In genomic region chr1:53910251-53910650, GRCm38 (mm10) we compare ENCODE assay signal across 31 mouse cellular contexts.
A peak's percentile ranks its signal among the peaks of the same experiment; 100 is the strongest.
DNase-seq lines count a peak whose midpoint lies in the region; ATAC-seq and TF ChIP-seq lines count a peak whose summit lies in the region.
"Had no signal": no experiment of that assay in that cellular context is flagged by ENCODE, and none has a peak within 500 bp of the region (broad histone marks: within the 10 kb centered on the region; RNA-seq: fewer than 3 reads in every experiment).

No protein-coding gene starts in this region.

- H3K27me3 ChIP-seq in liver, adult 2 months (ENCODE audit: control insufficient read depth, insufficient read depth, low read length) = no peaks in the 10 kb centered on the region
- no peaks in the 10 kb centered on the region for H3K27me3 ChIP-seq in liver, embryonic 11.5 days (replicated peaks; ENCODE audit: control insufficient read depth, insufficient read depth, low read length)
- H3K27me3 ChIP-seq: CH12.LX; embryonic facial prominence, embryonic 15.5 days; hindbrain, embryonic 13.5 days; limb, embryonic 13.5 days; neural tube, embryonic 13.5 days had no signal

- no peaks in the 10 kb centered on the region for H3K9me3 ChIP-seq in liver, embryonic 11.5 days (ENCODE audit: control insufficient read depth, low read length)
- H3K9me3 ChIP-seq: embryonic facial prominence, embryonic 10.5 days; embryonic facial prominence, embryonic 15.5 days; hindbrain, embryonic 13.5 days; limb, embryonic 13.5 days; neural tube, embryonic 13.5 days had no signal

- H3K4me1 ChIP-seq in liver, adult 2 months (ENCODE audit: control insufficient read depth, insufficient read depth, low read length) = no peaks in the 10 kb centered on the region
- no peaks in the 10 kb centered on the region for H3K4me1 ChIP-seq in liver, embryonic 11.5 days (replicated peaks; ENCODE audit: control insufficient read depth, insufficient read depth, low read length)
- H3K4me1 ChIP-seq: hindbrain, embryonic 13.5 days; neural tube, embryonic 13.5 days had no signal

- no peaks in the 10 kb centered on the region for H3K79me2 ChIP-seq in liver, adult 2 months (ENCODE audit: control insufficient read depth, insufficient read depth, low read length)

- no peak overlapping the region for H3K9ac ChIP-seq in liver, adult 2 months (ENCODE audit: low read depth, low read length)
- no peak overlapping the region for H3K9ac ChIP-seq in liver, embryonic 11.5 days (ENCODE audit: low read depth, low read length)
- H3K9ac ChIP-seq: embryonic facial prominence, embryonic 15.5 days; hindbrain, embryonic 13.5 days; limb, embryonic 13.5 days; neural tube, embryonic 13.5 days had no signal

- TF ChIP-seq CTCF in liver, adult 2 months (IDR thresholded peaks at IDR 0.05; ENCODE audit: low read depth, low read length) = no peak

- no peak for ATAC-seq in liver, embryonic 11.5 days (replicated peaks; ENCODE audit: low FRiP score)
- ATAC-seq in common myeloid progenitor, adult 5-6 weeks (replicated peaks; ENCODE audit: low read depth, poor library complexity, severe bottlenecking) = peak; percentile 8; the same call in 1 of the 2 replicates
- peak; percentile 57 for ATAC-seq in megakaryocyte progenitor cell, adult 5-6 weeks (replicated peaks; ENCODE audit: poor library complexity)
- ATAC-seq: intestine, embryonic 16.5 days had no signal

- peak; percentile 11 for DNase-seq in liver, adult 2 months (ENCODE audit: extremely low read depth, low read depth, low spot score)
- no peak for DNase-seq in liver, embryonic 11.5 days (ENCODE audit: low spot score)
- peak; percentile 64 for DNase-seq in 416B (ENCODE audit: low read depth)
- DNase-seq in kidney, postnatal 10 days = no peak
- no peak for DNase-seq in neural tube, embryonic 10.5 days (ENCODE audit: extremely low spot score, low spot score)
- DNase-seq: adrenal gland, postnatal 14 days; cerebellum, adult 11-12 months; cerebellum, postnatal 14 days; gastrocnemius, postnatal 14 days; heart, adult 11 months; heart, postnatal 4 days; kidney, adult 9 months; kidney, postnatal 14 days; layer of hippocampus, adult 9-11 months; lung, adult 2 months; lung, postnatal 14 days; right cerebral cortex, postnatal 4 days; thymus, adult 2 months; thymus, postnatal 36 days had no signal

- WGBS in liver, adult 2 months = 8% methylated on average over 1 of the region's 1 CpGs
- 56% methylated on average over 1 of the region's 1 CpGs for WGBS in liver, embryonic 11.5 days

- no peak overlapping the region for H3K27ac ChIP-seq in liver, adult 2 months (replicated peaks; ENCODE audit: insufficient read depth, low read depth, low read length)
- no peak overlapping the region for H3K27ac ChIP-seq in liver, embryonic 11.5 days (ENCODE audit: low read depth, low read length)
- H3K27ac ChIP-seq: embryonic facial prominence, embryonic 10.5 days; embryonic facial prominence, embryonic 15.5 days; hindbrain, embryonic 13.5 days; limb, embryonic 13.5 days; neural tube, embryonic 13.5 days had no signal

- no peak for TF ChIP-seq POLR2A in liver, adult 2 months (IDR thresholded peaks at IDR 0.05; ENCODE audit: extremely low read depth, insufficient read depth, low read length)

- no peak overlapping the region for H3K4me2 ChIP-seq in liver, embryonic 11.5 days
- H3K4me2 ChIP-seq: embryonic facial prominence, embryonic 15.5 days; heart, embryonic 11.5 days; hindbrain, embryonic 13.5 days; limb, embryonic 13.5 days; midbrain, embryonic 11.5 days; neural tube, embryonic 13.5 days had no signal

- H3K36me3 ChIP-seq in liver, adult 2 months (ENCODE audit: control insufficient read depth, insufficient read depth, low read length) = no peaks in the 10 kb centered on the region
- no peaks in the 10 kb centered on the region for H3K36me3 ChIP-seq in liver, embryonic 11.5 days (ENCODE audit: control insufficient read depth, insufficient read depth, low read length)
- H3K36me3 ChIP-seq: embryonic facial prominence, embryonic 10.5 days; embryonic facial prominence, embryonic 15.5 days; limb, embryonic 13.5 days; neural tube, embryonic 13.5 days had no signal

- no peak overlapping the region for H3K4me3 ChIP-seq in liver, adult 2 months (ENCODE audit: insufficient read depth, low read depth, low read length)
- H3K4me3 ChIP-seq in liver, embryonic 11.5 days (ENCODE audit: low read depth, low read length) = no peak overlapping the region
- H3K4me3 ChIP-seq: embryonic facial prominence, embryonic 10.5 days; embryonic facial prominence, embryonic 15.5 days; hindbrain, embryonic 13.5 days; limb, embryonic 13.5 days; myocyte; neural tube, embryonic 13.5 days had no signal

Comparison
In these comparisons a context has a peak if more than half of its experiments do, and no peak if none do; other contexts are left out.
1. DNase-seq: peak in liver, adult 2 months (single experiment) and 416B (single experiment); none in liver, embryonic 11.5 days (single experiment), kidney, postnatal 10 days (single experiment) and neural tube, embryonic 10.5 days (single experiment).